Mouse (Mus musculus) E14TG2a.4 (cell line): ENCODE results near the gene Gemin7.
A peak's percentile ranks its signal among the peaks of the same experiment; 100 is the strongest.

ENCODE experiments used
- CTCF ChIP-seq: conservative IDR thresholded peaks from 2 replicates; pipeline ENCODE4 v1.5.1; 2014; ENCODE audit warnings: low read length
- POU5F1 ChIP-seq: IDR thresholded peaks from 2 replicates; pipeline ENCODE4 v1.6.1; 2014; ENCODE audit warnings: low read length, borderline replicate concordance

DNA sequence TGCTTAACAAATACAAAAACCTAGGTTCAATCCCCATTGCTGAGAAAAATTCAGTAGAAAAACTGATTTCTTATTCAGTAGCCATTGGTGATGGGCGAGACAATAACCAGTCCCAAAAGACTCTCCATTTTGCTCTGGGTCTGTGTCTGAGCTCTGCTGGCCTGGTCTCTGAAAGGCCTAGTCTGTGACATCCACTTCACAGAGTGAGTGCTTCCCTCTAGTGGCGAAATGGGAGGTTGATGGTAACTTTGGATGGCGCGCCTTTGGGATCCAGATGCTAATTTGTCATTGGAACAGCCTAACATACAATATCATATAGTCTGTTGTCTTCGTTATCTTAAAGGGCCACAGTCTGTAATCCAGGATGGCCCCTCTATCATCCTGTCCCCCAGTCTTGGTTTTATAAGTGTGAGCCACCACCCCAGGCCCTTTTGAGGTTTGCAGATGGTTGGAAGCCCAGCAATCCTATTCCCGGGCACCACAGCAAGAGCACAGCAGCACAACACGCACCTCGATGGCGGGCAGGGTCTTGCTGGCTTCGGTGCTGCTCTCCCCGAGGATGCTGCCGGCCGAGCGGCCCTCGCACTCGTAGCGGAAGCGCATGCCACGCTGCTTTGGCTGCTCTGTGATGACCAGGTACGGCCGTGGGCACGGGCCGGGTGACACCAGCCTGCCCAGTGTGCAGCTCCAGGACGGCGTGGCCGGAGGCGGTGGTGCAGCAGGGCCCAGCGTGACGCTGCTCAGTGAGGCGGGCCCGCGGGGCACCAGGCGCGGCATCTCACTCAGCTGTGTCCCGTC is 41.8 kb upstream of the Gemin7 start:
- TF ChIP-seq CTCF (peak; percentile 77), POU5F1 (no peak)
